Mouse (Mus musculus) myocyte (in vitro differentiated cells): ENCODE measurements around the gene Krt35. TPM values are rescaled to one million over a fixed set of nuclear protein-coding genes. Genes with fewer than 3 reads are reported as not detected.

Experiments used
- H3K27me3 ChIP-seq: one replicate; pipeline ENCODE4 v1.6.1; 2011; ENCODE audit not compliant: control insufficient read depth, insufficient read depth, insufficient read length
- H3K36me3 ChIP-seq: one replicate; pipeline ENCODE4 v1.6.1; 2011; ENCODE audit not compliant: control insufficient read depth, insufficient read depth
- H3K4me2 ChIP-seq: one replicate; pipeline ENCODE4 v1.6.1; 2011; ENCODE audit warnings: low read depth, control low read depth
- H3K4me3 ChIP-seq: one replicate; pipeline ENCODE4 v1.5.1; 2011; ENCODE audit warnings: mild to moderate bottlenecking, control low read depth, moderate library complexity
- H3K79me2 ChIP-seq: one replicate; pipeline ENCODE4 v1.6.1; 2011; ENCODE audit not compliant: control insufficient read depth, insufficient read depth
- H3ac ChIP-seq: one replicate; pipeline ENCODE4 v1.6.1; 2011; ENCODE audit not compliant: control insufficient read depth, insufficient read length
- CEBPB ChIP-seq: IDR thresholded peaks from 2 replicates; pipeline ENCODE4 v1.6.1; 2011; ENCODE audit warnings: mild to moderate bottlenecking, moderate library complexity; ENCODE audit not compliant: poor library complexity, insufficient read depth, severe bottlenecking
- E2F4 ChIP-seq: IDR thresholded peaks from one replicate; pipeline ENCODE4 v1.6.1; 2011; ENCODE audit warnings: mild to moderate bottlenecking, control low read depth, moderate library complexity; ENCODE audit not compliant: insufficient read depth
- MAX ChIP-seq: IDR thresholded peaks from one replicate; pipeline ENCODE4 v1.6.1; 2011; ENCODE audit warnings: low read depth, mild to moderate bottlenecking, control low read depth
- MYOD1 ChIP-seq, 3 experiments: IDR thresholded peaks; one replicate each; pipeline ENCODE4 v1.6.1; 2011; ENCODE audit warnings: control low read depth in 2 of 3, low read depth in 2 of 3, mild to moderate bottlenecking in 2 of 3, moderate library complexity in 1 of 3; ENCODE audit not compliant: insufficient read length in 2 of 3, control insufficient read depth in 1 of 3
- MYOG ChIP-seq, 3 experiments: IDR thresholded peaks; one replicate each; pipeline ENCODE4 v1.6.1; 2011; ENCODE audit warnings: control low read depth in 2 of 3, low read depth in 2 of 3, mild to moderate bottlenecking in 2 of 3; ENCODE audit not compliant: insufficient read length in 2 of 3, control insufficient read depth in 1 of 3, insufficient read depth in 1 of 3
- POLR2A ChIP-seq: IDR thresholded peaks from one replicate; pipeline ENCODE4 v1.6.1; 2011; ENCODE audit warnings: low read depth, mild to moderate bottlenecking, control low read depth, moderate library complexity; ENCODE audit not compliant: insufficient read length
- POLR2AphosphoS2 ChIP-seq: IDR thresholded peaks from one replicate; pipeline ENCODE4 v1.6.1; 2011; ENCODE audit warnings: low read depth, control low read depth; ENCODE audit not compliant: insufficient read length
- REST ChIP-seq: IDR thresholded peaks from one replicate; pipeline ENCODE4 v1.6.1; 2011; ENCODE audit warnings: mild to moderate bottlenecking, control low read depth, moderate library complexity; ENCODE audit not compliant: insufficient read depth, insufficient read length
- SRF ChIP-seq: IDR thresholded peaks from one replicate; pipeline ENCODE4 v1.6.1; 2011; ENCODE audit warnings: low read depth; ENCODE audit not compliant: control insufficient read depth, insufficient read length
- TCF12 ChIP-seq: IDR thresholded peaks from one replicate; pipeline ENCODE4 v1.6.1; 2011; ENCODE audit warnings: mild to moderate bottlenecking, control low read depth; ENCODE audit not compliant: poor library complexity, insufficient read depth, severe bottlenecking
- TCF3 ChIP-seq: IDR thresholded peaks from one replicate; pipeline ENCODE4 v1.6.1; 2011; ENCODE audit warnings: low read depth, control low read depth; ENCODE audit not compliant: insufficient read length
- USF1 ChIP-seq: IDR thresholded peaks from one replicate; pipeline ENCODE4 v1.6.1; 2011; ENCODE audit warnings: low read depth, mild to moderate bottlenecking, control low read depth, moderate library complexity
- polyA plus RNA-seq: library from polyadenylated mRNA; unstranded; fragments of >200 nt; fragmentation: generic; extraction: Trizol; gene quantifications from one replicate; pipeline ENCODE4 v1.2.1, GENCODE M21; 2012; ENCODE audit warnings: missing spikeins

Krt35 gene
- polyA plus RNA-seq, 1 experiment, result not detected

GRCm38 (mm10) chr11:100067293-100068036 lies 28.6 kb downstream of the Krt35 start:
- TF ChIP-seq POLR2A (no peak), TCF12 (no peak), MYOD1 (IDR thresholded peaks at IDR 0.05; ENCODE audit: control insufficient read depth in 1 of 3, insufficient read length in 2 of 3, low read depth in 2 of 3) (no peak)
- Histone ChIP-seq H3K27me3 (no peaks in the 10 kb centered on the region), H3K4me2 (no peak overlapping the region), H3K79me2 (no peaks in the 10 kb centered on the region), H3K36me3 (no peaks in the 10 kb centered on the region), H3ac (no peak overlapping the region), H3K4me3 (no peak overlapping the region)

DNA sequence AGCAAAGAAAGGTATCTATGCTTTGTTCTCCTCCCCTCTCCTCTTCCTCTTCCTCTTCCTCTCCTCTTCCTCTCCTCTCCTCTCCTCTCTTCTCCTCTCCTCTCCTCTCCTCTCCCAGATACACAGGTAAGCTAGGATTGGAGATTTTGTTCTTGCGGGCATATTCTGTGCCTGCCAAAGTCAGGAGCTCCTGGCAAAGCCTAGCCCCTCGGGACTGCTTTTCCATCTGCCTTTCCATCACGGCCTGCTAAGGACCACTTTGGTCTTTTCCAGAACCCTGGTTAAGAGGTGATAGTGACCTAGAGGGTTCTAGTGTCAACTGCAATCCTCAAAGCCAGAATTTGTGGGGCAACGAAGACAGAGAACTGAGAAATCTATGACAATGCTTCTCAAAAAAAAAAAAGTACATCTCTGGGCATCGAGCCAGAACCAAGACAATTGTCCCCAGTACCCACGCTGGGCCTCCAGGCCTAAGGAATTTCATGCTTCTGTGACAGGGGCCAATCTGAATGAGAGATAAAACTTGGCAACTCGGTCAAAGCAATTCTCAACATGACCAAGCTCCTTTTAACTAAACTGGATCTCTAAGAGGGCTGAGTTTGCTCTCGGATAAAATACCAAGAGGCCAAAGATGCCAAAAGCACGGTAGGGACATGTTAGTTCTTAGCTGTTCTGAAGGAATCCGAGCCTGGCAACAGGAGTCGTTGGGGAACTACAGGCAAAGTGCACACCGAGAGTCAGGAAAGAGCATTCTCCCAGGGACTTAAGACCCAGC lies 29.6 kb downstream of the Krt35 start:
- Histone ChIP-seq H3ac (no peak overlapping the region), H3K36me3 (no peaks in the 10 kb centered on the region), H3K4me3 (no peak overlapping the region), H3K79me2 (no peaks in the 10 kb centered on the region), H3K4me2 (no peak overlapping the region), H3K27me3 (no peaks in the 10 kb centered on the region)
- TF ChIP-seq TCF3 (no peak), MYOD1 (IDR thresholded peaks at IDR 0.05; ENCODE audit: control insufficient read depth in 1 of 3, insufficient read length in 2 of 3, low read depth in 2 of 3) (no peak)

GRCm38 (mm10) chr11:100058875-100059274 lies 37.2 kb downstream of the Krt35 start:
- no peak overlapping the region for H3K4me2 ChIP-seq
- H3K36me3 ChIP-seq, result no peaks in the 10 kb centered on the region
- H3K79me2 ChIP-seq, result no peaks in the 10 kb centered on the region
- no peaks in the 10 kb centered on the region for H3K27me3 ChIP-seq
- H3ac ChIP-seq, result no peak overlapping the region
- no peak overlapping the region for H3K4me3 ChIP-seq
- TF ChIP-seq REST (no peak), MYOD1 (IDR thresholded peaks at IDR 0.05; ENCODE audit: control insufficient read depth in 1 of 3, insufficient read length in 2 of 3, low read depth in 2 of 3) (no peak), CEBPB (no peak), POLR2A (no peak), E2F4 (no peak), TCF3 (no peak), MYOG (IDR thresholded peaks at IDR 0.05; ENCODE audit: control insufficient read depth in 1 of 3, insufficient read depth in 1 of 3, insufficient read length in 2 of 3, low read depth in 2 of 3) (no peak), SRF (no peak), POLR2AphosphoS2 (no peak), USF1 (no peak), MAX (no peak)

- H3K4me3 ChIP-seq, result no peak overlapping the region
- H3K79me2 ChIP-seq, result no peaks in the 10 kb centered on the region
- TF ChIP-seq E2F4, result no peak
- peak; percentile 40 to 91 (median 88) for TF ChIP-seq MYOG (IDR thresholded peaks at IDR 0.05; ENCODE audit: control insufficient read depth in 1 of 3, insufficient read depth in 1 of 3, insufficient read length in 2 of 3, low read depth in 2 of 3)
- peak; percentile 82 for TF ChIP-seq SRF
- TF ChIP-seq MYOD1 (IDR thresholded peaks at IDR 0.05; ENCODE audit: control insufficient read depth in 1 of 3, insufficient read length in 2 of 3, low read depth in 2 of 3), result peak; percentile 14 to 86 (median 71)
- TF ChIP-seq TCF12, result peak; percentile 65
- TF ChIP-seq REST, result no peak
- no peaks in the 10 kb centered on the region for H3K36me3 ChIP-seq
- H3K4me2 ChIP-seq, result peak overlapping the region; percentile 73
- H3ac ChIP-seq, result no peak overlapping the region
- no peaks in the 10 kb centered on the region for H3K27me3 ChIP-seq
Measured at GRCm38 (mm10) chr11:100055686-100056655, 40.1 kb downstream of the Krt35 start.

DNA sequence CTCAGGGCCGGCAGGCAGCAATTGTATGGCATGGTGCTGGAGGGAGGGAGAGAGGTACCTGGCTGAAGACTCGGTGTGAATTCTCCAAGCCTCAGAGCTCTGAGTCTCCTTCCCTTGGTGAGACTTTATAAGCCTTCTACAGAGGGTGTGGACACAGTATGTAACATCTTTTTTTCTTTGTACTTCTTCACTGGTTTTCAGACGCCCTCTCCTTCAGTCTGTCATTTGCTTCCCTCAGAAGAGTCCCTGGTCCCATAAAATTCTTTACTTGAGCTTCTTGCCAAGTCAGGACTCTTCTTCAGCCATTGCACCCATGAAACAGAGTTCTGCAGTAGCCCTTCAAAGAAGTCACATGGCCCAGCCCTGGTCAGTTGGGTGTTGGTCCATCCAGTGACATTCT lies 45.6 kb downstream of the Krt35 start, which contains the start of gene Krt31:
TSS of gene Krt31 (minus strand) at position 101 of the 400 bp plus-strand sequence.
- H3K79me2 ChIP-seq, result no peaks in the 10 kb centered on the region
- H3K27me3 ChIP-seq, result no peaks in the 10 kb centered on the region
- TF ChIP-seq TCF3, result no peak
- TF ChIP-seq MYOG (IDR thresholded peaks at IDR 0.05; ENCODE audit: control insufficient read depth in 1 of 3, insufficient read depth in 1 of 3, insufficient read length in 2 of 3, low read depth in 2 of 3), result no peak
- TF ChIP-seq POLR2A, result no peak
- TF ChIP-seq CEBPB, result no peak
- no peak for TF ChIP-seq REST
- no peak for TF ChIP-seq USF1
- TF ChIP-seq E2F4, result no peak
- TF ChIP-seq MYOD1 (IDR thresholded peaks at IDR 0.05; ENCODE audit: control insufficient read depth in 1 of 3, insufficient read length in 2 of 3, low read depth in 2 of 3), result no peak
- TF ChIP-seq SRF, result no peak
- no peak for TF ChIP-seq MAX
- no peak for TF ChIP-seq POLR2AphosphoS2
- no peak for TF ChIP-seq TCF12
- H3ac ChIP-seq, result no peak within 1 kb of the TSS
- no peak within 1 kb of the TSS for H3K4me2 ChIP-seq
- no peaks in the 10 kb centered on the region for H3K36me3 ChIP-seq
- H3K4me3 ChIP-seq, result no peak within 1 kb of the TSS
